Mouse (Mus musculus) bone marrow, adult 2 months (tissue): ENCODE measurements around the gene Uso1.

Experiments
- CTCF ChIP-seq: fragments of 200-500 bp; IDR thresholded peaks from 2 replicates; pipeline ENCODE4 v1.5.1; 2011; ENCODE audit warnings: low read length, control low read depth; ENCODE audit not compliant: control insufficient read depth, insufficient read depth
- POLR2A ChIP-seq: fragments of 200-500 bp; IDR thresholded peaks from 2 replicates; pipeline ENCODE4 v1.6.1; 2011; ENCODE audit warnings: low read depth, mild to moderate bottlenecking, control low read depth, low read length, borderline replicate concordance; ENCODE audit not compliant: control insufficient read depth

- no peak for TF ChIP-seq POLR2A
- no peak for TF ChIP-seq CTCF
Observed at GRCm38 (mm10) chr5:92228776-92229175, 91.0 kb downstream of the Uso1 start.
